Mouse (Mus musculus): ENCODE measurements around the gene Wdr81.

- no peak for TF ChIP-seq CTCF (IDR thresholded peaks at IDR 0.05; ENCODE audit: low read depth, low read length)
- no peak for TF ChIP-seq EP300 (IDR thresholded peaks at IDR 0.05; ENCODE audit: insufficient read depth, low read depth, low read length)
These were observed 30.1 kb downstream of the Wdr81 start for GRCm38 (mm10) chr11:75424459-75424858.
